Mouse (Mus musculus) c-Kit-positive CD71-positive TER-119-positive erythroid progenitor cells, embryonic 14.5 days (primary cell): Measurements from ENCODE around the gene Bloc1s2.
A peak's percentile ranks its signal among the peaks of the same experiment; 100 is the strongest.
"Not testable (repeated sequence)": the region's sequence is repeated elsewhere in the genome, so short reads cannot be mapped to it uniquely, and the experiment has no call there.

ENCODE experiments used
- DNase-seq: peaks from one replicate; pipeline ENCODE4 v3.0.0-alpha.2; 2013; ENCODE audit warnings: low spot score

Gene Bloc1s2

DNA sequence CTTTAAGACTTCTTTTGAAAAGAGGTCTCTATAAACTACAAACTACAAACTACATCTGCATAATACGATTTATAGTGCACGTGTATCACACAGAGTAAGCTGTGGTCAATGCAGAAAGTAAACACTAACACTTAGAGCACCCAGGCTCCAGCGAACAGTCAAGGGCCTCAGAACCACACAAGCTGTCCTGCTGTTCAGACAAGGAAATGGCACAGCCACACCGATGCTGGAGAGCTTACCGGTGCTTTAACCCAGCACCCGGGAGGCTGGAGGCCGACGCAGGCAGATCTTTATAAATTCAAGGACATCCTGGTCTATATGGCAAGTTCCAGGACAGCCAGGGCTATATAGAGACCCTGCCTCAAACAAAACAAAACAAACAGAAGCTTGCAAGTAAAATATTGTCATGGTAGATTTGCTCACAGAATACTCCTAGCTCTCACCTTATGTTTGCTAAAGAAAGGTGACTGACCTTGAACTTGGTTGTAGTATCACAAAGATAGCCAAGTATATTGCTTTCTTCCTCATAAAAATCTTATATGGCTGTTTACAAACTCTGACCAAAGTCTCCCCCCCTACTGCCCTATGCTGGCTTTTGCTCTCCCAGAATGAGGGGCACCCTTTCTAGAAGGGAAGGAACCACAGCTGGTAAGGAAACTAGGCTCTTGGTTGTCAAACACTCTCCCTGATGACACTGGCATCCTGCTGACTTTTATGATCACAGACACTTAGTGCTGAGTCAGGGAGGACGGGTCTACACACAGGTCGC, 18.3 kb downstream of the Bloc1s2 start:
- DNase-seq: no peak

DNA sequence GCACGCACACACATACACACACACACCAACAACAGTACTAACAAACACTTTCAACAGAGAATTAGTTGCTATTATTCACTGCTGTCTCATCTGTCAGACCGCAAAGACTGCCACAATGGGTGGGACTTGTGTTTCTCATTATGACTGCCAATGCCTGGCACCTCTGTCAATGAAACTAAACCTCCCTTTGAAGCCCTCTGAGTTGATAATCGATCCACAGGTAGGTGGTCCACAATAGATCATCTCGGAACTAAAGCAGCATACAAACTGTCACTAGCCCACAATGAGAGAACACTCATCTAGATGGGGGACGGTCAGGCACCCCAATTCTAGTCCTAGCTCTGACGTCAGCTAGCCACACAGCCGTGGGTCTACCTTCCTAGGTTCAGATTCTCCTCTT, 25.1 kb downstream of the Bloc1s2 start:
- no peak for DNase-seq

DNA sequence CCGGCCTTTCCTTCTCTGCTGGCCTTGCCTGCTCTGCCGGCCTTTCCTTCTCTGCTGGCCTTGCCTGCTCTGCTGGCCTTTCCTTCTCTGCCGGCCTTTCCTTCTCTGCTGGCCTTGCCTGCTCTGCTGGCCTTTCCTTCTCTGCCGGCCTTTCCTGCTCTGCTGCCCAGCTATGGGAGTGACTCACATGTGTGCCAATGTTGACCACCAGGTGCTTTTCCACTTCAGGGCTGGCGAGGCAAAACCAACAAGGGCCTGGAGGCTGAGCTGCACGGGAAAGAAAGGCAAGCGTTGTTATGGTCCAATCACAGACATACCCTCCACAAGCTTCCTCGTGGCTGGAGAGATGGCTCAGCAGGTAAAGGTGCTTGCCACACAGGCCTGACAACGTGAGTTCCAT, 25.6 kb downstream of the Bloc1s2 start:
- not testable (repeated sequence) for DNase-seq

DNA sequence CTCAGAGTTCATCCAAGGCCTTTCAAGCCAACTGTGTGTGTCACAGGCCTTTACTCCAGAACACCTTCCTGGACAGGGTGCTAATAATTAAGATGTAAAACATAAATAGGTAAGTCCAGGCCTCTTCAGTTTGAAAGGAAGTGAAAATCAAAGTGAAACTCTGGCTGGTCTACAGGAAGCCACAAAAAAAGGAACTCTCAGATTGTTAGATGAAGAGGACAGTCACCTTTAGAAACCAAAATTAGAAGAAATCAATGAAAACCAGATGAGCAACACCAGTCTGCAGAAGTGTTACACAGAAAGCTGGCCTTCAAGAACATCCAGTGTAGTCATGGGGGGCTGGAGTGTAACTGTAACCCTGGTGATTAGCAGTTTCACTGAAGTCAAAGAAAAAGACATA, 28.5 kb downstream of the Bloc1s2 start:
- DNase-seq: no peak

DNA sequence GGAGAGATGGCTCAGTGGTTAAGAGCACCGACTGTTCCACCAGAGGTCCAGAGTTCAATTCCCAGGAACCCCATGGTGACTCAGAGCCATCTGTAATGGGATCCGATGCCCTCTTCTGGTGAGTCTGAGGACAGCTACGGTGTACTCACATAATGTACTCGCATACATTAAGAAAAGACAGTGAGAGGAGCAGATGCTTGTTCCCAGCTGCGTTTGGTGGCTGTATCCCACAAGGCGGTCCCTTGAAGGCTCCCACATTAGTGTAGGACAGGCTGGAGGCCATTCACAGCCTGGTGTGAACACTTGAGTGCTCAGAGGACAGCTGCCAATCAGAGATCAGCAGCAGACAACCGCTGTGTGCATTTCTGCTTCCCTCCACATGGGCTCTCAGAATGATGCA, 34.5 kb downstream of the Bloc1s2 start:
- DNase-seq: no peak

DNA sequence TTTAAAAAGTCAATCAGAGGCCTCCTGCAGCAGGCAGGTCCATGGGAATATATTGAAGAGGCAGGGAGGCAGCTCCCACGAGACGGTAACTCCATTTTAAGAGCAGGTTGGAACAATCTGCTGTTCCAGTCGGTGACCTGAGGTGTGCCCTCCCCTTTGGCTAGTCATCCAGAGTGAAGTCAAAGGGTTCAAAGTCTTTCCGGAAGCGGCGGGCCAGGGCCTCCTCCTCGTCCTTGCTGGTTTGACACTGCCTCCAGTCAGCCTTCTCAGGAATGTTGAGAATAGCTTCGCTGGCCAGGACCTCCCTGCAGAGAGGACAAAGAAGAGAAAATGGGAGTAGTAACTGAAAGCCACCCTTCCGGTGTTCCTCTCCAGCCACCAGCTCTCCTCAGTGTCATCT, 35.9 kb downstream of the Bloc1s2 start:
- DNase-seq: no peak

DNA sequence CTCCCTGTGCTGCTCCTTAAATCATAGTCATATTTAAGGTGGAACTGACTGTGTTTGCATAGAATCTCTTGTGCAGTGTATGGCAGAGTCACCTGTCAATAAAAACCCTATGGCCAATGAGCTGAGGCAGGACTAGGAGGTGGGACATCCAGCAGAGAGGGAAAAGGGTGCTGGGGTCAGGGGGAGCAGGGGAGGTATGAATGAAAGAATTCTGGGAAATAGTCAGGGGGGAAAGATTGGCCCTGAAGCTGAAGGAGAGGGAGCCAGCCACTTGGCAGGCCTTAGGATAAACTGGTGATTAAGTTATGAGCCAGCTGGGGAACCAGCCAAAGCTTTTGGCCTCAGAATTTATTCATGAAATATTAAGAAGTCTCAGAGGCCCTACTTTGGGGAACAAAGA, 37.2 kb downstream of the Bloc1s2 start:
- DNase-seq: no peak

DNA sequence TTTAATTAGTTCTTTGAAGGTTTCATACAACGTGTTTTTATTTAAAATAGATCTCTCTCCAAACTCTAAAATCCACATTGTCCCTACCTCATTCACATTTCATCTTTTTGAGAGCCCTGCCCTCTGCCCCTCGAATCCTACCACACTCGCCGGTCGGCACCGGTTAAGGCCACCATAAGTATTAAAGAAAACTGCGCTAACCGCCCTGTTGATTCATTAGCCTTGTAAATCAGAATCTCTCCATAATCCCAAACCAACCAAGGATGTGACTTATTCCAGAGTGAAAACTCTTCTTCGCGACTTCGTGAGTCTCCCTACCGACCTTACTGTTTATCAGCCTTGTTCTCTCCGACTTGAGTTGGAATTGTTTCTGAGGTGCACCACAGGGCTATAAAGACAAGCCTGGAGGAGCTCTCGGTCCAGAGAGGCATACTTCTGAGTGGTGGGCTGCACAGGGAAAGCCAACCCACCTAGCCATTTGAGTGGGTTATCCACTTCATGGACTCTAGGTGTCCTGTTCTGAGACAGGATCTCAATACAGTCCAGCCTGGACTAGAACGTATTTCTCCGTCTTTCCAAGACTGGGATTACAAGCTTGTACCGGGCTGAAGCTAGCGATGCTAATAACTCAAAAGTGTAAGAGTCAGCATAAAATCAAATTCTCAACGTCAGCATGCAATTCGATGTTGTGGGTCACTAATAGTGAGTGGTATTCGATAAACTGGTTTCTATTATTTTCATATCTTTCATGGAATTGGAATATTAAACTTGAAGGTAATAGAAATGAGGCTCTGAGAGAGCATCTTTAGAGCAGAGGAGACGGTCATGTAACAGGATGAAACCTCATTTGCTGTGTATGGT, 38.4 kb downstream of the Bloc1s2 start:
- no peak for DNase-seq

DNA sequence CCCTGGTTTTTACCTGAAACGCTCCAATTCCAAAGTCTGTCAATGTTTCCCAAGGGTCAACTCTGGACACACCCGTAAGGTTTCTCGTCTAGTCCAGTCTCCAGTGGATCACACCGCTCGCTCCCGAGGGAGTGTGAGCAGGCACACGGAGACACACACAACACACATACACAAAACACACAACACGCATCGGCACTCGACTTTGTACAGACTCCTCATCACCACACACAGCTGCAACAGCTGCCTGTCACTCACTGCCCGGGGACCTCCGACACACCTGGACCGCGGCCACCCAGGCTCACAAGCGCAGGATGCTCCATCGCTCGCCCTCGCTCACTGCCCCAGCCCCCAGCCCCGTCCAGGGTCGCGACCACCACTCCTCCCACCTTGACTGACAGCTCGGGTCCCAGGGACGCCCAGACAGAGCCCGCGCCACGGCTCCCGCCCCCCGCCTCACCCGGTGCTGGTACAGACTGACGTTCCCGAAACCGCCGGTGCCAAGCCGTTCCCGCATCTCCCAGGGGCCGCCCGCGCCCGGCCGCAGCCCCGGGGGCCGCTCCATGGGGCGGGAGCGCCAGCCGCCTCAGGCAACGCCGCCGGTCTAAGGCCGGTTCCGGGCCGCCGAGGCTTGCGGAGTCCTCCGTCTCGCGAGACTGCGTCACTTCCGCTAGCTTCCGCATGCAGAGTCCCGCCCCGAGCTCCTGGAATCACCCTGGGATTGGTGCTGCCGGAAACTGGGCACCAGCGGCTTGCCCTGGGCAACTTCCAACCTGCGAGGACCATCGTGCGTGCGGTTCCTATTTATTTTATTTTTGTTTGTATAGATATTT, 39.2 kb downstream of the Bloc1s2 start, which contains the start of gene Chuk:
Gene Chuk, minus strand, starts transcription at position 650 of the 830 bp plus-strand sequence.
- DNase-seq: peak; percentile 93

DNA sequence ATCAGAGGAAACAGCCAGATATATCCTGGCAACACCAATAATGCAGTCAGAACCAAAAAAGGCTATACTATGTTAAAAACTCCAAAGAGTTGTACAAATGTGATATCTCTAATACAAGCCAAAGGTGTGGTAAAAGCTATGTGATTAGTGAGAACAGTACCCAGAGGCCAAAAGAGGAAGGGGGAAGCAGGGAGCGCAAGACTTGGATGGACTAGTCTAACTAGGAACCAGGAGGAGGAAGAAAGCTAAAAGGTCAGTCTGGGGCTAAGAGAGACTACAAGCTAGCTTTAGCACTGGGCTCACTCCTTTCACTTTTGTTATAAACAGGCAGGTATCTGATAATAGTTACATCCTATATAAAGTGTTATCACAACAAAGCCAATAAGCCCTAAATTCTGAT, 41.9 kb downstream of the Bloc1s2 start:
- no peak for DNase-seq

DNA sequence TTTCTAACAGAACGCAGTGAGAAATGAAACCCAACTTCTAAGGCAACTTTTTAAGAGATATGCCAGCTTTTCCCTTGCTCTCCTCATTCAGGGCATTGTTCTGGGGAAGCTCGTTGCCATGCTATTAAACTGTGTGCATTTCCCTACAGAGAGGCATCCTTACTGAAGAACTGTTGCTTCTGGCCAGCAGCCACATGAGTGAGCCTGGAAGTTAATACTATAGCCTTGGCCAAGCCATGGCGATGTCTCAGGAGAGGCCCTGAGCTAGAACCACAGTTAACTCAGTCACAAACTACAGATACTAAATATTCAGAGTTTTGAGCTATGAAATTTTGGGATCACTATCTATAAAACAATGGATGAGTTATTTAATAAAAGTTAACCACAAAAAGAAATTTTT, 43.2 kb downstream of the Bloc1s2 start:
- no peak for DNase-seq

DNA sequence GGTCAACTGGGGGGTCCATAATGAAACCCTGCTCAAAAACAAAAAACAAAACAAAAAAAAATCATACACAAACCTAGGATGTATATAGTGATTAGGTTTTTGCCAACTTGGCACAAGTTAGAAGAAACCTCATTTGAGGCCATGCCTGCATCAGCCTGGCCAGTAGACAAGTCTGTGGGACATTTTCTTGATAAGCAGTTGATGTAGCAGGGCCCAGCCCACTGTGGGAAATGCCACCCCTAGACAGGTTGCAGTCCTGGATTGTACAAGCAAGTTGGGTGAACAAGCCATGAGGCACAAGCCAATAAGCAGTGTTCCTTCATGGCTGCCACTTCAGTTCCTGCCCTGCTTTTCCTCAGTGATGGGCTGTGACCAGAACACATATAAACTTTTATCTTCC, 45.4 kb downstream of the Bloc1s2 start:
- no peak for DNase-seq
